Mouse (Mus musculus) heart, embryonic 11.5 days (tissue): ENCODE data around the gene Ntn1. TPM values are rescaled to one million over a fixed set of nuclear protein-coding genes. Genes with fewer than 3 reads are reported as not detected.

Source experiments
- ATAC-seq: fragments of 200-750 bp; cut with Nextera tagmentation; replicated peaks from 2 replicates; pipeline ENCODE4 v1.8.0; 2017; ENCODE audit warnings: moderate library complexity; ENCODE audit not compliant: insufficient number of reproducible peaks, low FRiP score, low TSS enrichment
- H3K27ac ChIP-seq: fragments of 300-500 bp; sonication (generic); 2 replicates; pipeline ENCODE4 v1.5.1; 2014; ENCODE audit warnings: mild to moderate bottlenecking, low read depth, low read length
- H3K27me3 ChIP-seq: fragments of 300-500 bp; sonication (generic); 2 replicates; pipeline ENCODE4 v1.6.1; 2014; ENCODE audit warnings: mild to moderate bottlenecking, low read length, mixed read lengths; ENCODE audit not compliant: control insufficient read depth, insufficient read depth
- H3K36me3 ChIP-seq: fragments of 300-500 bp; sonication (generic); 2 replicates; pipeline ENCODE4 v1.6.1; 2014; ENCODE audit warnings: mild to moderate bottlenecking, low read length, moderate library complexity, mixed read lengths; ENCODE audit not compliant: control insufficient read depth, insufficient read depth
- H3K4me1 ChIP-seq: fragments of 300-500 bp; sonication (generic); 2 replicates; pipeline ENCODE4 v1.6.1; 2014; ENCODE audit warnings: low read length; ENCODE audit not compliant: control insufficient read depth, insufficient read depth
- H3K4me2 ChIP-seq: fragments of 300-500 bp; sonication (generic); 2 replicates; pipeline ENCODE4 v1.6.1; 2014; ENCODE audit warnings: mild to moderate bottlenecking, moderate library complexity
- H3K4me3 ChIP-seq: fragments of 300-500 bp; sonication (generic); 2 replicates; pipeline ENCODE4 v1.5.1; 2014; ENCODE audit warnings: low read depth, low read length
- H3K9ac ChIP-seq: fragments of 300-500 bp; sonication (generic); 2 replicates; pipeline ENCODE4 v1.6.1; 2014; ENCODE audit warnings: mild to moderate bottlenecking, low read depth, low read length, moderate library complexity
- H3K9me3 ChIP-seq: fragments of 300-500 bp; sonication (generic); replicated peaks from 2 replicates; pipeline ENCODE4 v1.6.1; 2016; ENCODE audit warnings: low read length; ENCODE audit not compliant: control insufficient read depth
- WGBS: fragments of 180-500 bp; shearing (Covaris S2); extraction: QIAGEN DNeasy Blood & Tissue Kit; methylation state at CpG from one replicate; pipeline ENCODE4 v1.1.7; 2014; ENCODE audit not compliant: insufficient replicate concordance; 5-methylcytosine and 5-hydroxymethylcytosine counted together
- polyA plus RNA-seq: library from polyadenylated mRNA; unstranded; fragments of >200 nt; fragmentation: Nextera tagmentation; extraction: Ambion mirVana; gene quantifications from 2 replicates; pipeline ENCODE4 v1.2.1, GENCODE M21; 2014

Ntn1 gene
- polyA plus RNA-seq, 1 experiment from 2014 or later: 6.8 TPM

GRCm38 (mm10) chr11:68400021-68400671, 477 bp downstream of the Ntn1 start:
- peak overlapping the region; percentile 50 for H3K4me3 ChIP-seq
- H3K27ac ChIP-seq: no peak overlapping the region
- H3K36me3 ChIP-seq: no peaks in the 10 kb centered on the region
- WGBS: under 1% methylated on average over 52 of the region's 57 CpGs
- peak; percentile 39; the same call in 1 of the 2 replicates for ATAC-seq
- H3K4me1 ChIP-seq: peaks cover 7% of the 10 kb centered on the region; the same call in 1 of the 2 replicates
- H3K27me3 ChIP-seq: peaks cover 78% of the 10 kb centered on the region
- peak overlapping the region; percentile 88 for H3K4me2 ChIP-seq
- H3K9me3 ChIP-seq: no peaks in the 10 kb centered on the region
- peak overlapping the region; percentile 29 for H3K9ac ChIP-seq

GRCm38 (mm10) chr11:68399548-68400020, 1.0 kb downstream of the Ntn1 start:
- Histone ChIP-seq H3K9me3 (no peaks in the 10 kb centered on the region), H3K36me3 (no peaks in the 10 kb centered on the region), H3K27ac (no peak overlapping the region; the same call in 1 of the 2 replicates), H3K4me2 (peak overlapping the region; percentile 88), H3K4me3 (peak overlapping the region; percentile 50), H3K27me3 (peaks cover 83% of the 10 kb centered on the region), H3K4me1 (peaks cover 7% of the 10 kb centered on the region; the same call in 1 of the 2 replicates), H3K9ac (peak overlapping the region; percentile 29)
- 0 out of 2 replicates have a peak, but pooled peaks have one; percentile 26 for ATAC-seq
- WGBS: 0% methylated on average over 39 of the region's 47 CpGs

- Histone ChIP-seq H3K27me3 (peaks cover 89% of the 10 kb centered on the region), H3K9ac (peak overlapping the region; percentile 29; the same call in 1 of the 2 replicates), H3K4me3 (peak overlapping the region; percentile 50), H3K4me2 (peak overlapping the region; percentile 88), H3K4me1 (peaks cover 7% of the 10 kb centered on the region; the same call in 1 of the 2 replicates), H3K36me3 (no peaks in the 10 kb centered on the region), H3K27ac (no peak overlapping the region; the same call in 1 of the 2 replicates), H3K9me3 (no peaks in the 10 kb centered on the region)
- ATAC-seq: no peak
- 8% methylated on average over 24 of the region's 24 CpGs for WGBS
Observed at GRCm38 (mm10) chr11:68398891-68399547, 1.6 kb downstream of the Ntn1 start.

- WGBS: 69% methylated on average over 5 of the region's 5 CpGs
- no peak overlapping the region for H3K4me3 ChIP-seq
- H3K27me3 ChIP-seq: peaks cover 88% of the 10 kb centered on the region
- no peaks in the 10 kb centered on the region for H3K9me3 ChIP-seq
- H3K4me1 ChIP-seq: peaks cover 10% of the 10 kb centered on the region
- no peak overlapping the region for H3K4me2 ChIP-seq
- H3K9ac ChIP-seq: no peak overlapping the region
- H3K27ac ChIP-seq: no peak overlapping the region
- ATAC-seq: no peak
- no peaks in the 10 kb centered on the region for H3K36me3 ChIP-seq
Observed at GRCm38 (mm10) chr11:68395546-68395945, 5.1 kb downstream of the Ntn1 start.

GRCm38 (mm10) chr11:68394749-68395148, 5.9 kb downstream of the Ntn1 start:
- H3K9me3 ChIP-seq: no peaks in the 10 kb centered on the region
- H3K9ac ChIP-seq: no peak overlapping the region
- no peak for ATAC-seq
- no peaks in the 10 kb centered on the region for H3K36me3 ChIP-seq
- H3K27ac ChIP-seq: no peak overlapping the region
- peaks cover 8% of the 10 kb centered on the region for H3K4me1 ChIP-seq
- H3K4me3 ChIP-seq: no peak overlapping the region
- H3K27me3 ChIP-seq: peaks cover 83% of the 10 kb centered on the region
- WGBS: 49% methylated on average over 4 of the region's 4 CpGs
- no peak overlapping the region for H3K4me2 ChIP-seq

GRCm38 (mm10) chr11:68393897-68394490, 6.6 kb downstream of the Ntn1 start:
- Histone ChIP-seq H3K27ac (no peak overlapping the region), H3K9ac (no peak overlapping the region), H3K4me3 (no peak overlapping the region), H3K4me1 (peaks cover 3% of the 10 kb centered on the region), H3K36me3 (no peaks in the 10 kb centered on the region), H3K9me3 (no peaks in the 10 kb centered on the region), H3K27me3 (peaks cover 81% of the 10 kb centered on the region), H3K4me2 (no peak overlapping the region)
- no peak for ATAC-seq
- WGBS: 45% methylated on average over 2 of the region's 2 CpGs

- no peak overlapping the region for H3K4me3 ChIP-seq
- H3K27ac ChIP-seq: peak overlapping the region; percentile 38
- peak overlapping the region; percentile 39 for H3K4me2 ChIP-seq
- peak; percentile 59 for ATAC-seq
- no peaks in the 10 kb centered on the region for H3K9me3 ChIP-seq
- WGBS: 2% methylated on average over 19 of the region's 19 CpGs
- no peak overlapping the region for H3K9ac ChIP-seq
- no peaks in the 10 kb centered on the region for H3K36me3 ChIP-seq
- peaks cover 80% of the 10 kb centered on the region for H3K27me3 ChIP-seq
- peaks cover 7% of the 10 kb centered on the region; the same call in 1 of the 2 replicates for H3K4me1 ChIP-seq
Observed at GRCm38 (mm10) chr11:68390381-68391287, 10.0 kb downstream of the Ntn1 start.

GRCm38 (mm10) chr11:68389621-68390020, 11.0 kb downstream of the Ntn1 start:
- peaks cover 10% of the 10 kb centered on the region; the same call in 1 of the 2 replicates for H3K4me1 ChIP-seq
- WGBS: 4% methylated on average over 8 of the region's 8 CpGs
- H3K4me3 ChIP-seq: no peak overlapping the region
- H3K36me3 ChIP-seq: no peaks in the 10 kb centered on the region
- ATAC-seq: no peak
- H3K4me2 ChIP-seq: peak overlapping the region; percentile 30; the same call in 1 of the 2 replicates
- no peak overlapping the region for H3K27ac ChIP-seq
- peaks cover 80% of the 10 kb centered on the region for H3K27me3 ChIP-seq
- no peaks in the 10 kb centered on the region for H3K9me3 ChIP-seq
- no peak overlapping the region for H3K9ac ChIP-seq
